Mouse (Mus musculus) midbrain, embryonic 16.5 days (tissue): Measurements from ENCODE around the gene Agtr1b. TPM values are rescaled to one million over a fixed set of nuclear protein-coding genes. Genes with fewer than 3 reads are reported as not detected.

ENCODE experiments used
- ATAC-seq: fragments of 200-750 bp; cut with Nextera tagmentation; 2 replicates; pipeline ENCODE4 v1.8.0; 2017; ENCODE audit warnings: moderate TSS enrichment
- H3K27ac ChIP-seq: fragments of 300-500 bp; sonication (generic); 2 replicates; pipeline ENCODE4 v1.5.1; 2014; ENCODE audit warnings: mild to moderate bottlenecking, low read length, mixed read lengths
- H3K27me3 ChIP-seq: fragments of 300-500 bp; sonication (generic); 2 replicates; pipeline ENCODE4 v1.6.1; 2014; ENCODE audit warnings: low read depth, low read length, mixed read lengths; ENCODE audit not compliant: control insufficient read depth, insufficient read depth
- H3K36me3 ChIP-seq: fragments of 300-500 bp; sonication (generic); 2 replicates; pipeline ENCODE4 v1.6.1; 2014; ENCODE audit warnings: mild to moderate bottlenecking, low read length, moderate library complexity, mixed read lengths; ENCODE audit not compliant: control insufficient read depth, insufficient read depth
- H3K4me1 ChIP-seq: fragments of 300-500 bp; sonication (generic); 2 replicates; pipeline ENCODE4 v1.6.1; 2014; ENCODE audit warnings: mild to moderate bottlenecking, low read length, mixed read lengths; ENCODE audit not compliant: control insufficient read depth, insufficient read depth
- H3K4me2 ChIP-seq: fragments of 300-500 bp; sonication (generic); 2 replicates; pipeline ENCODE4 v1.6.1; 2014; ENCODE audit warnings: mild to moderate bottlenecking, low read length, mixed read lengths
- H3K4me3 ChIP-seq: fragments of 300-500 bp; sonication (generic); 2 replicates; pipeline ENCODE4 v1.5.1; 2014; ENCODE audit warnings: low read depth, mild to moderate bottlenecking, low read length, moderate library complexity, mixed read lengths
- H3K9ac ChIP-seq: fragments of 300-500 bp; sonication (generic); 2 replicates; pipeline ENCODE4 v1.6.1; 2014; ENCODE audit warnings: low read depth, low read length, mixed read lengths
- H3K9me3 ChIP-seq: fragments of 300-500 bp; sonication (generic); replicated peaks from 2 replicates; pipeline ENCODE4 v1.6.1; 2014; ENCODE audit warnings: mild to moderate bottlenecking, low read length, mixed read lengths; ENCODE audit not compliant: control insufficient read depth, poor library complexity, severe bottlenecking
- WGBS: fragments of 180-500 bp; shearing (Covaris S2); extraction: QIAGEN DNeasy Blood & Tissue Kit; methylation state at CpG from one replicate; pipeline ENCODE4 v1.1.7; 2014; 5-methylcytosine and 5-hydroxymethylcytosine counted together
- polyA plus RNA-seq: library from polyadenylated mRNA; unstranded; fragments of >200 nt; fragmentation: Nextera tagmentation; extraction: Ambion mirVana; gene quantifications from 2 replicates; pipeline ENCODE4 v1.2.1, GENCODE M21; 2015

Agtr1b gene
- polyA plus RNA-seq, 1 experiment from 2014 or later, result 0.40 TPM

- no peak for ATAC-seq
- WGBS, result 86% methylated on average over 3 of the region's 3 CpGs
Observed at GRCm38 (mm10) chr3:20295546-20295945, 71.4 kb downstream of the Agtr1b start.

GRCm38 (mm10) chr3:20294542-20295348 is 72.2 kb downstream of the Agtr1b start:
- Histone ChIP-seq H3K4me1 (no peaks in the 10 kb centered on the region), H3K27ac (no peak overlapping the region), H3K9me3 (no peaks in the 10 kb centered on the region), H3K4me3 (no peak overlapping the region), H3K36me3 (no peaks in the 10 kb centered on the region), H3K4me2 (no peak overlapping the region), H3K9ac (no peak overlapping the region), H3K27me3 (no peaks in the 10 kb centered on the region)
- 86% methylated on average over 9 of the region's 9 CpGs for WGBS
- ATAC-seq, result no peak

More at GRCm38 (mm10) chr3:20295546-20295945, 71.4 kb downstream of the Agtr1b start:
- Histone ChIP-seq H3K4me2 (no peak overlapping the region), H3K4me1 (no peaks in the 10 kb centered on the region), H3K36me3 (no peaks in the 10 kb centered on the region), H3K9ac (no peak overlapping the region), H3K9me3 (no peaks in the 10 kb centered on the region), H3K4me3 (no peak overlapping the region), H3K27ac (no peak overlapping the region), H3K27me3 (no peaks in the 10 kb centered on the region)

- H3K9me3 ChIP-seq, result no peaks in the 10 kb centered on the region
- ATAC-seq, result no peak
- no peaks in the 10 kb centered on the region for H3K4me1 ChIP-seq
- H3K9ac ChIP-seq, result no peak overlapping the region
- H3K27ac ChIP-seq, result no peak overlapping the region
- H3K4me2 ChIP-seq, result no peak overlapping the region
- H3K4me3 ChIP-seq, result no peak overlapping the region
- H3K27me3 ChIP-seq, result no peaks in the 10 kb centered on the region
- no peaks in the 10 kb centered on the region for H3K36me3 ChIP-seq
Observed at GRCm38 (mm10) chr3:20291370-20291769, 75.6 kb downstream of the Agtr1b start.

- no peak overlapping the region for H3K4me2 ChIP-seq
- no peak overlapping the region for H3K4me3 ChIP-seq
- H3K27ac ChIP-seq, result no peak overlapping the region
- H3K27me3 ChIP-seq, result no peaks in the 10 kb centered on the region
- no peak for ATAC-seq
- no peak overlapping the region for H3K9ac ChIP-seq
- WGBS, result 94% methylated on average over 2 of the region's 2 CpGs
- no peaks in the 10 kb centered on the region for H3K4me1 ChIP-seq
- H3K36me3 ChIP-seq, result no peaks in the 10 kb centered on the region
- H3K9me3 ChIP-seq, result no peaks in the 10 kb centered on the region
Observed at GRCm38 (mm10) chr3:20288761-20289160, 78.2 kb downstream of the Agtr1b start.

GRCm38 (mm10) chr3:20281796-20282195 is 85.2 kb downstream of the Agtr1b start:
- Histone ChIP-seq H3K27me3 (no peaks in the 10 kb centered on the region), H3K36me3 (no peaks in the 10 kb centered on the region), H3K27ac (no peak overlapping the region), H3K4me1 (no peaks in the 10 kb centered on the region), H3K9me3 (no peaks in the 10 kb centered on the region), H3K4me3 (no peak overlapping the region), H3K9ac (no peak overlapping the region), H3K4me2 (no peak overlapping the region)
- WGBS, result 71% methylated on average over 1 of the region's 1 CpGs
- ATAC-seq, result no peak

- no peaks in the 10 kb centered on the region for H3K27me3 ChIP-seq
- H3K4me2 ChIP-seq, result no peak within 1 kb of the TSS
- no peak for ATAC-seq
- no peak within 1 kb of the TSS for H3K27ac ChIP-seq
- no peaks in the 10 kb centered on the region for H3K9me3 ChIP-seq
- H3K36me3 ChIP-seq, result no peaks in the 10 kb centered on the region
- no peak within 1 kb of the TSS for H3K9ac ChIP-seq
- no peak within 1 kb of the TSS for H3K4me3 ChIP-seq
- 89% methylated on average over 3 of the region's 3 CpGs for WGBS
- H3K4me1 ChIP-seq, result no peaks in the 10 kb centered on the region
Observed at GRCm38 (mm10) chr3:20275633-20276032, 91.3 kb downstream of the Agtr1b start, which contains the start of gene Cpb1. Gene Cpb1, minus strand, starts transcription at chr3:20275733.

Other genes starting within 250 kb of the Agtr1b start
- gene Gyg, start 211.9 kb downstream of the Agtr1b start, polyA plus RNA-seq, result 53.8 and 70.2 TPM in 2 replicates
- 0.29 TPM in 1 of 2 replicates, not detected in the other for gene Cpa3, start 125.0 kb downstream of the Agtr1b start, polyA plus RNA-seq
- gene Cpb1, start 91.4 kb downstream of the Agtr1b start, polyA plus RNA-seq, result 0.06 TPM in 1 of 2 replicates, not detected in the other